Mouse (Mus musculus) cerebellum, adult 2 months (tissue): ENCODE data around the gene H6pd.

Source experiments
- CTCF ChIP-seq: fragments of 200-500 bp; IDR thresholded peaks from 2 replicates; pipeline ENCODE4 v1.5.1; 2011; ENCODE audit warnings: low read depth, mild to moderate bottlenecking, control low read depth, low read length, moderate library complexity, borderline replicate concordance; ENCODE audit not compliant: insufficient read depth
- POLR2A ChIP-seq: fragments of 200-500 bp; IDR thresholded peaks from 2 replicates; pipeline ENCODE4 v1.6.1; 2011; ENCODE audit warnings: low read length, control low read depth, borderline replicate concordance; ENCODE audit not compliant: insufficient read depth

- TF ChIP-seq POLR2A (no peak), CTCF (no peak)
Measured at GRCm38 (mm10) chr4:150049564-150050226, 40.9 kb upstream of the H6pd start.
